Mouse (Mus musculus) kidney, embryonic 14.5 days (tissue): ENCODE measurements around the gene Procr. TPM values are rescaled to one million over a fixed set of nuclear protein-coding genes. Genes with fewer than 3 reads are reported as not detected.
"Not testable (repeated sequence)": the region's sequence is repeated elsewhere in the genome, so short reads cannot be mapped to it uniquely, and the experiment has no call there.

Experiments used
- ATAC-seq: fragments of 200-750 bp; cut with Nextera tagmentation; 2 replicates; pipeline ENCODE4 v1.8.0; 2017; ENCODE audit warnings: moderate number of reproducible peaks, mild to moderate bottlenecking, moderate TSS enrichment, moderate library complexity; ENCODE audit not compliant: low FRiP score, low TSS enrichment
- H3K27ac ChIP-seq: fragments of 300-500 bp; sonication (generic); 2 replicates; pipeline ENCODE4 v1.5.1; 2014; ENCODE audit warnings: low read depth, mild to moderate bottlenecking, low read length, moderate library complexity, mixed read lengths
- H3K27me3 ChIP-seq: fragments of 300-500 bp; sonication (generic); 2 replicates; pipeline ENCODE4 v1.6.1; 2014; ENCODE audit warnings: mild to moderate bottlenecking, low read length; ENCODE audit not compliant: control insufficient read depth, insufficient read depth
- H3K36me3 ChIP-seq: fragments of 300-500 bp; sonication (generic); 2 replicates; pipeline ENCODE4 v1.6.1; 2014; ENCODE audit warnings: low read length, mixed read lengths; ENCODE audit not compliant: control insufficient read depth, insufficient read depth
- H3K4me1 ChIP-seq: fragments of 300-500 bp; sonication (generic); 2 replicates; pipeline ENCODE4 v1.6.1; 2014; ENCODE audit warnings: low read length, mixed read lengths; ENCODE audit not compliant: control insufficient read depth, insufficient read depth
- H3K4me2 ChIP-seq: fragments of 300-500 bp; sonication (generic); replicated peaks from 2 replicates; pipeline ENCODE4 v1.6.1; 2014; ENCODE audit warnings: low read depth, mild to moderate bottlenecking, low read length
- H3K4me3 ChIP-seq: fragments of 300-500 bp; sonication (generic); 2 replicates; pipeline ENCODE4 v1.5.1; 2014; ENCODE audit warnings: mild to moderate bottlenecking, low read length
- H3K9ac ChIP-seq: fragments of 300-500 bp; sonication (generic); 2 replicates; pipeline ENCODE4 v1.6.1; 2014; ENCODE audit warnings: low read depth, mild to moderate bottlenecking, low read length, moderate library complexity
- H3K9me3 ChIP-seq: fragments of 300-500 bp; sonication (generic); 2 replicates; pipeline ENCODE4 v1.6.1; 2016; ENCODE audit warnings: low read length; ENCODE audit not compliant: control insufficient read depth
- WGBS: fragments of 180-500 bp; shearing (Covaris S2); extraction: QIAGEN DNeasy Blood & Tissue Kit; methylation state at CpG from one replicate; pipeline ENCODE4 v1.1.7; 2014; 5-methylcytosine and 5-hydroxymethylcytosine counted together
- polyA plus RNA-seq: library from polyadenylated mRNA; unstranded; fragments of >200 nt; fragmentation: Nextera tagmentation; extraction: Ambion mirVana; gene quantifications from 2 replicates; pipeline ENCODE4 v1.2.1, GENCODE M21; 2014

Gene Procr
- polyA plus RNA-seq, 1 experiment from 2014 or later = 7.7 TPM

GRCm38 (mm10) chr2:155724526-155724925, 26.4 kb upstream of the Procr start:
- ATAC-seq = no peak
- Histone ChIP-seq H3K4me3 (no peak overlapping the region), H3K27ac (no peak overlapping the region), H3K9ac (no peak overlapping the region), H3K36me3 (no peaks in the 10 kb centered on the region), H3K4me2 (no peak overlapping the region), H3K4me1 (peaks cover 5% of the 10 kb centered on the region; the same call in 1 of the 2 replicates), H3K9me3 (no peaks in the 10 kb centered on the region), H3K27me3 (no peaks in the 10 kb centered on the region)
- WGBS = 79% methylated on average over 6 of the region's 6 CpGs

GRCm38 (mm10) chr2:155726302-155726701, 24.6 kb upstream of the Procr start:
- Histone ChIP-seq H3K4me1 (peaks cover 5% of the 10 kb centered on the region; the same call in 1 of the 2 replicates), H3K27me3 (no peaks in the 10 kb centered on the region), H3K9me3 (no peaks in the 10 kb centered on the region), H3K4me3 (no peak overlapping the region), H3K9ac (no peak overlapping the region), H3K36me3 (no peaks in the 10 kb centered on the region), H3K27ac (no peak overlapping the region), H3K4me2 (no peak overlapping the region)
- ATAC-seq = no peak
- 86% methylated on average over 7 of the region's 7 CpGs for WGBS

- no peak overlapping the region for H3K9ac ChIP-seq
- H3K27me3 ChIP-seq = no peaks in the 10 kb centered on the region
- peaks cover 5% of the 10 kb centered on the region; the same call in 1 of the 2 replicates for H3K4me1 ChIP-seq
- WGBS = 61% methylated on average over 7 of the region's 7 CpGs
- H3K4me3 ChIP-seq = no peak overlapping the region
- no peaks in the 10 kb centered on the region for H3K36me3 ChIP-seq
- no peak for ATAC-seq
- H3K27ac ChIP-seq = no peak overlapping the region
- H3K9me3 ChIP-seq = no peaks in the 10 kb centered on the region
- H3K4me2 ChIP-seq = 0 out of 2 replicates have a peak overlapping the region, but pooled peaks have one; percentile 68
Measured at GRCm38 (mm10) chr2:155727764-155728395, 23.0 kb upstream of the Procr start.

GRCm38 (mm10) chr2:155728742-155729141, 22.2 kb upstream of the Procr start:
- H3K4me2 ChIP-seq = peak overlapping the region; percentile 68
- H3K9ac ChIP-seq = peak overlapping the region; percentile 59
- WGBS = 4% methylated on average over 15 of the region's 15 CpGs
- no peaks in the 10 kb centered on the region for H3K27me3 ChIP-seq
- peaks cover 5% of the 10 kb centered on the region; the same call in 1 of the 2 replicates for H3K4me1 ChIP-seq
- H3K9me3 ChIP-seq = no peaks in the 10 kb centered on the region
- H3K4me3 ChIP-seq = peak overlapping the region; percentile 64
- peak; percentile 10; the same call in 1 of the 2 replicates for ATAC-seq
- H3K27ac ChIP-seq = no peak overlapping the region
- no peaks in the 10 kb centered on the region for H3K36me3 ChIP-seq

GRCm38 (mm10) chr2:155729158-155729645, 21.7 kb upstream of the Procr start, which contains the start of gene Edem2:
Gene Edem2, minus strand, starts transcription at chr2:155729475.
- Histone ChIP-seq H3K4me1 (peaks cover 5% of the 10 kb centered on the region; the same call in 1 of the 2 replicates), H3K4me2 (peak within 1 kb of the TSS; percentile 68), H3K27me3 (no peaks in the 10 kb centered on the region), H3K4me3 (peak within 1 kb of the TSS; percentile 64), H3K27ac (no peak within 1 kb of the TSS), H3K36me3 (no peaks in the 10 kb centered on the region), H3K9me3 (no peaks in the 10 kb centered on the region), H3K9ac (peak within 1 kb of the TSS; percentile 59)
- peak; percentile 93 for ATAC-seq
- under 1% methylated on average over 29 of the region's 33 CpGs for WGBS

- H3K36me3 ChIP-seq = no peaks in the 10 kb centered on the region
- H3K9ac ChIP-seq = no peak overlapping the region
- no peak for ATAC-seq
- WGBS = 70% methylated on average over 5 of the region's 5 CpGs
- H3K27me3 ChIP-seq = no peaks in the 10 kb centered on the region
- H3K4me1 ChIP-seq = no peaks in the 10 kb centered on the region
- H3K9me3 ChIP-seq = no peaks in the 10 kb centered on the region
- H3K4me2 ChIP-seq = no peak overlapping the region
- no peak overlapping the region for H3K27ac ChIP-seq
- H3K4me3 ChIP-seq = no peak overlapping the region
Measured at GRCm38 (mm10) chr2:155735080-155735479, 15.8 kb upstream of the Procr start.

- WGBS = 82% methylated on average over 5 of the region's 5 CpGs
- H3K27me3 ChIP-seq, H3K27ac ChIP-seq, ATAC-seq, H3K9ac ChIP-seq, H3K9me3 ChIP-seq, H3K36me3 ChIP-seq, H3K4me3 ChIP-seq, H3K4me2 ChIP-seq, H3K4me1 ChIP-seq: not testable (repeated sequence)
Measured at GRCm38 (mm10) chr2:155735766-155736165, 15.2 kb upstream of the Procr start, which contains the start of gene Gm17581. Gene Gm17581, minus strand, starts transcription at chr2:155735866.

GRCm38 (mm10) chr2:155736936-155737335, 14.0 kb upstream of the Procr start:
- Histone ChIP-seq H3K9ac (no peak overlapping the region), H3K4me2 (no peak overlapping the region), H3K27ac (no peak overlapping the region), H3K36me3 (no peaks in the 10 kb centered on the region), H3K9me3 (no peaks in the 10 kb centered on the region), H3K4me3 (no peak overlapping the region), H3K27me3 (no peaks in the 10 kb centered on the region), H3K4me1 (no peaks in the 10 kb centered on the region)
- 79% methylated on average over 6 of the region's 6 CpGs for WGBS
- no peak for ATAC-seq

- H3K4me2 ChIP-seq = no peak overlapping the region
- H3K4me1 ChIP-seq = no peaks in the 10 kb centered on the region
- no peak overlapping the region for H3K9ac ChIP-seq
- no peaks in the 10 kb centered on the region for H3K27me3 ChIP-seq
- no peaks in the 10 kb centered on the region for H3K36me3 ChIP-seq
- H3K27ac ChIP-seq = no peak overlapping the region
- no peak overlapping the region for H3K4me3 ChIP-seq
- ATAC-seq = no peak
- WGBS = 54% methylated on average over 9 of the region's 9 CpGs
- H3K9me3 ChIP-seq = no peaks in the 10 kb centered on the region
Measured at GRCm38 (mm10) chr2:155737803-155738202, 13.1 kb upstream of the Procr start.
